Mouse (Mus musculus): ENCODE measurements around the gene Fndc8. TPM values are rescaled to one million over a fixed set of nuclear protein-coding genes. Genes with fewer than 3 reads are reported as not detected.
A peak's percentile ranks its signal among the peaks of the same experiment; 100 is the strongest.
"Not testable (repeated sequence)": the region's sequence is repeated elsewhere in the genome, so short reads cannot be mapped to it uniquely, and the experiment has no call there.

The Fndc8 gene
- polyA plus RNA-seq, 1 experiment from 2014 or later, result 0.49 TPM

- 0 out of 2 replicates have a peak, but pooled peaks cover 3% of the 10 kb centered on the region for H3K4me1 ChIP-seq (replicated peaks)
- H3K27me3 ChIP-seq, result peaks cover 38% of the 10 kb centered on the region
- no peak overlapping the region for H3K9ac ChIP-seq (replicated peaks)
- H3K4me3 ChIP-seq (replicated peaks), result no peak overlapping the region
- WGBS, result 8% methylated on average over 16 of the region's 16 CpGs
- peak overlapping the region; percentile 43 for H3K4me2 ChIP-seq
- no peaks in the 10 kb centered on the region for H3K9me3 ChIP-seq
- H3K36me3 ChIP-seq, result no peaks in the 10 kb centered on the region
- H3K27ac ChIP-seq, result no peak overlapping the region
- 0 out of 2 replicates have a peak, but pooled peaks have one; percentile 29 for ATAC-seq (ENCODE audit: insufficient number of reproducible peaks, insufficient read depth, low FRiP score, low TSS enrichment, low read depth)
Observed at GRCm38 (mm10) chr11:82914711-82915352, 22.9 kb downstream of the Fndc8 start.

GRCm38 (mm10) chr11:82920768-82921167, 28.8 kb downstream of the Fndc8 start:
- Histone ChIP-seq H3K4me2 (no peak overlapping the region), H3K4me1 (replicated peaks) (no peaks in the 10 kb centered on the region), H3K4me3 (replicated peaks) (no peak overlapping the region), H3K9me3 (no peaks in the 10 kb centered on the region), H3K27ac (no peak overlapping the region), H3K27me3 (peaks cover 53% of the 10 kb centered on the region), H3K36me3 (no peaks in the 10 kb centered on the region), H3K9ac (replicated peaks) (no peak overlapping the region)
- WGBS, result 49% methylated on average over 10 of the region's 10 CpGs
- no peak for ATAC-seq (ENCODE audit: insufficient number of reproducible peaks, insufficient read depth, low FRiP score, low TSS enrichment, low read depth)

DNA sequence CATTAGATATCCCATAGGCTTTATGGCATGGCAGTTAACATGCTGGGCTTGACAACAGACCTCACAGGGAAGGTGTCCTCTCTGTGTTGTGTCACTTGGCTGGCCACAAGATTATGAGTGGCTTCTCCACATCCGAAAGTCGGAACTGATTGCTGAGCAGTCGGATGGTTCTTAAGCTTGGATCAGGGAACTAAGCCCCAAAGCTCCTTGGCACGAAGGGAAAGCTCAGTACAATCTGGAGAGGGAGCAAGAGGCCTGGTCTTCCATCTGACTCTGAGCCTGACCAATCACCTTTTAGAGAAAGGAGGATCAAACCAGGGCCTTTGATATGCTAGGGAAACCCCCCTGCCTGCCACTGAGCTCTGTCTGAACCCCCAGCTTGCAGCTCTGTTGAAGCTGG, 29.8 kb downstream of the Fndc8 start:
- no peak for ATAC-seq (ENCODE audit: insufficient number of reproducible peaks, insufficient read depth, low FRiP score, low TSS enrichment, low read depth)
- H3K9ac ChIP-seq (replicated peaks), result no peak overlapping the region
- 69% methylated on average over 4 of the region's 4 CpGs for WGBS
- no peaks in the 10 kb centered on the region for H3K4me1 ChIP-seq (replicated peaks)
- H3K4me3 ChIP-seq (replicated peaks), result no peak overlapping the region
- no peak overlapping the region for H3K4me2 ChIP-seq
- peaks cover 59% of the 10 kb centered on the region for H3K27me3 ChIP-seq
- no peak overlapping the region for H3K27ac ChIP-seq
- H3K9me3 ChIP-seq, result no peaks in the 10 kb centered on the region
- H3K36me3 ChIP-seq, result no peaks in the 10 kb centered on the region

DNA sequence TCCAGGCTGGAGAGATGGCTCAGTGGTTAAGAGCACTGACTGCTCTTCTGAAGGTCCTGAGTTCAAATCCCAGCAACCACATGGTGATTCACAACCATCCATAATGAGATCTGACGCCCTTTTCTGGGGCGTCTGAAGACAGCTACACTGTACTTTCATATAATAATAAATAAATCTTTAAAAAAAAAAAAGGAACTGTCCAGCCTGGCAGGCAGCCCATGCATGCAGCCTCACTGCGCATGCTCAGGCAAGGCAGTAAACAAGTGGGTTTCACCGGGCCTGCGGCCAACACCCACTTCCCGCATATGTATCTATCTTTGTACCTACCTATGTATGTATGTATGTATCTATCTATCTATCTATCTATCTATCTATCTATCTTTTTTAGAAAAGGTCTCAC, 32.0 kb downstream of the Fndc8 start:
- not testable (repeated sequence) for H3K9ac ChIP-seq (replicated peaks); H3K36me3 ChIP-seq; H3K9me3 ChIP-seq; H3K4me1 ChIP-seq (replicated peaks); H3K4me2 ChIP-seq; H3K27ac ChIP-seq; ATAC-seq (ENCODE audit: insufficient number of reproducible peaks, insufficient read depth, low FRiP score, low TSS enrichment, low read depth); H3K4me3 ChIP-seq (replicated peaks)
- 89% methylated on average over 6 of the region's 6 CpGs for WGBS
- peaks cover 68% of the 10 kb centered on the region for H3K27me3 ChIP-seq

DNA sequence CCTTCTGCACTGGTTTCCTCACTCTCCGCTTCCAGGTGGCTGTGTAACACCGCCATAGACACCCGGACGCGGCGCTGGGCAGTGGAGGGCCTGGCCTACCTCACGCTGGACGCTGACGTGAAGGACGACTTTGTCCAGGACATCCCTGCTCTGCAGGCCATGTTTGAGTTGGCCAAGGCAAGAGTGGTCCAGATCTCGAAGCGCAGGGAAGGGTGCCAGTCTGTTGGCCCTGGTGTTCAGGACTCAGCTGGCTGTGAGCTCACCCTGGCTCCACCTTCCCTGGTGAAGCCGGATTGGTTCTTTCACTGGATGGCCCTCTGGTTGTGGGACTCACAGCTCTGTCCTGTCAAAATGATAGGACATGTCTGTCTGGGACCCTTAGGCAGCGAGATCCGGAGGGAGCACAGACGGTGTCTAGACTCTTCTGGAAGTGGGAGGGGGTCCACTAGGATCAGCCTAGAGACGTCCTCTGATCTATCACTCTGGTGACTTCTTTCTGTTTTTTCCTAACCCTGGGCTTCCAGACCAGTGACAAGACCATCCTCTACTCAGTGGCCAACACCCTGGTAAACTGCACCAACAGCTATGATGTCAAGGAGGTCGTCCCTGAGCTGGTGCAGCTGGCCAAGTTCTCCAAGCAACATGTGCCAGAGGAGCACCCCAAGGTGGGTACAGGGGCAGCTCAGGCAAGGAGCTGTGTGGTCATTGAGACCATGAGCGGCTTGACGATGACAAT, 37.1 kb downstream of the Fndc8 start:
- Histone ChIP-seq H3K4me3 (replicated peaks) (no peak overlapping the region), H3K9me3 (no peaks in the 10 kb centered on the region), H3K27ac (no peak overlapping the region), H3K36me3 (no peaks in the 10 kb centered on the region), H3K4me1 (replicated peaks) (peaks cover 11% of the 10 kb centered on the region), H3K4me2 (no peak overlapping the region), H3K27me3 (peaks cover 81% of the 10 kb centered on the region), H3K9ac (replicated peaks) (no peak overlapping the region)
- ATAC-seq (ENCODE audit: insufficient number of reproducible peaks, insufficient read depth, low FRiP score, low TSS enrichment, low read depth), result no peak
- WGBS, result 27% methylated on average over 20 of the region's 20 CpGs

- no peaks in the 10 kb centered on the region for H3K9me3 ChIP-seq
- ATAC-seq (ENCODE audit: insufficient number of reproducible peaks, insufficient read depth, low FRiP score, low TSS enrichment, low read depth), result no peak
- H3K36me3 ChIP-seq, result no peaks in the 10 kb centered on the region
- H3K4me2 ChIP-seq, result no peak overlapping the region
- H3K27me3 ChIP-seq, result peaks cover 87% of the 10 kb centered on the region
- no peak overlapping the region for H3K4me3 ChIP-seq (replicated peaks)
- H3K9ac ChIP-seq (replicated peaks), result no peak overlapping the region
- no peak overlapping the region for H3K27ac ChIP-seq
- peaks cover 11% of the 10 kb centered on the region for H3K4me1 ChIP-seq (replicated peaks)
- 43% methylated on average over 3 of the region's 3 CpGs for WGBS
Observed at GRCm38 (mm10) chr11:82929633-82929950, 37.7 kb downstream of the Fndc8 start.

GRCm38 (mm10) chr11:82930391-82930955, 38.5 kb downstream of the Fndc8 start:
- WGBS, result under 1% methylated on average over 78 of the region's 85 CpGs
- Histone ChIP-seq H3K27me3 (peaks cover 90% of the 10 kb centered on the region), H3K4me2 (peak overlapping the region; percentile 93), H3K9ac (replicated peaks) (0 out of 2 replicates have a peak overlapping the region, but pooled peaks have one; percentile 31), H3K4me3 (replicated peaks) (peak overlapping the region; percentile 50), H3K4me1 (replicated peaks) (peaks cover 11% of the 10 kb centered on the region)
- H3K9me3 ChIP-seq; H3K36me3 ChIP-seq; ATAC-seq (ENCODE audit: insufficient number of reproducible peaks, insufficient read depth, low FRiP score, low TSS enrichment, low read depth); H3K27ac ChIP-seq: not testable (repeated sequence)

DNA sequence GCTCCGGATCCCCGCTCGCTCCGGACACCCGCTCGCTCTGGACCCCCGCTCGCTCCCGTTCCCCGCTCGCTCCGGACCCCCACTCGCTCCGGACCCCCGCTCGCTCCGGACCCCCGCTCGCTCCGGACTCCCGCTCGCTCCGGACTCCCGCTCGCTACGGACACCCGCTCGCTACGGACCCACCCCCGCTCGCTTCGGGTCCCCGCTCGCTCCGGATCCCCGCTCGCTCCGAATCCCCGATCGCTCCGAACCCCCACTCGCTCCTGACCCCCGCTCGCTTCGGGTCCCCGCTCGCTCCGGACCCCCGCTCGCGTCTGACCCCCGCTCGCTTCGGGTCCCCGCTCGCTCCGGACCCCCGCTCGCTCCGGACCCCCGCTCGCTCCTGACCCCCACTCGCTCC, 39.2 kb downstream of the Fndc8 start:
- H3K9ac ChIP-seq (replicated peaks), result peak overlapping the region; percentile 57
- peak overlapping the region; percentile 93 for H3K4me2 ChIP-seq
- H3K27me3 ChIP-seq, result peaks cover 91% of the 10 kb centered on the region
- H3K36me3 ChIP-seq; H3K27ac ChIP-seq; ATAC-seq (ENCODE audit: insufficient number of reproducible peaks, insufficient read depth, low FRiP score, low TSS enrichment, low read depth); H3K9me3 ChIP-seq: not testable (repeated sequence)
- peaks cover 11% of the 10 kb centered on the region for H3K4me1 ChIP-seq (replicated peaks)
- peak overlapping the region; percentile 50 for H3K4me3 ChIP-seq (replicated peaks)
- WGBS, result 1% methylated on average over 55 of the region's 63 CpGs

DNA sequence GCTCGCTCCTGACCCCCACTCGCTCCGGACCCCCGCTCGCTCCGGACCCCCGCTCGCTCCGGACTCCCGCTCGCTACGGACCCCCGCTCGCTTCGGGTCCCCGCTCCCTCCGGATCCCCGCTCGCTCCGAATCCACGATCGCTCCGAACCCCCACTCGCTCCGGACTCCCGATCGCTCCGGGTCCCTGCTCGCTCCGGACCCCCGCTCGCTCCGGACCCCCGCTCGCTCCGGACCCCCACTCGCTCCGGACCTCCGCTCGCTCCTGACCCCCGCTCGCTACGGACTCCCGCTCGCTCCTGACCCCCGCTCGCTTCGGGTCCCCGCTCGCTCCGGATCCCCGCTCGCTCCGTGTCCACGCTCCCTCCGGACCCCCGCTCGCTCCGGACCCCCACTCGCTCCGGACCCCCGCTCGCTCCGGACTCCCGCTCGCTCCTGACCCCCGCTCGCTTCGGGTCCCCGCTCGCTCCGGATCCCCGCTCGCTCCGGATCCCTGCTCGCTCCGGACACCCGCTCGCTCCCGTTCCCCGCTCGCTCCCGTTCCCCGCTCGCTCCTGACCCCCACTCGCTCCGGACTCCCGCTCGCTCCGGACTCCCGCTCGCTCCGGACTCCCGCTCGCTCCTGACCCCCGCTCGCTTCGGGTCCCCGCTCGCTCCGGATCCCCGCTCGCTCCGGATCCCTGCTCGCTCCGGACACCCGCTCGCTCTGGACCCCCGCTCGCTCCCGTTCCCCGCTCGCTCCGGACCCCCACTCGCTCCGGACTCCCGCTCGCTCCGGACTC, 39.9 kb downstream of the Fndc8 start:
- Histone ChIP-seq H3K9ac (replicated peaks) (peak overlapping the region; percentile 57; the same call in 1 of the 2 replicates), H3K27me3 (peaks cover 91% of the 10 kb centered on the region), H3K4me2 (peak overlapping the region; percentile 93), H3K4me1 (replicated peaks) (peaks cover 11% of the 10 kb centered on the region), H3K4me3 (replicated peaks) (peak overlapping the region; percentile 50)
- H3K36me3 ChIP-seq; H3K27ac ChIP-seq; H3K9me3 ChIP-seq; ATAC-seq (ENCODE audit: insufficient number of reproducible peaks, insufficient read depth, low FRiP score, low TSS enrichment, low read depth): not testable (repeated sequence)
- under 1% methylated on average over 104 of the region's 119 CpGs for WGBS

DNA sequence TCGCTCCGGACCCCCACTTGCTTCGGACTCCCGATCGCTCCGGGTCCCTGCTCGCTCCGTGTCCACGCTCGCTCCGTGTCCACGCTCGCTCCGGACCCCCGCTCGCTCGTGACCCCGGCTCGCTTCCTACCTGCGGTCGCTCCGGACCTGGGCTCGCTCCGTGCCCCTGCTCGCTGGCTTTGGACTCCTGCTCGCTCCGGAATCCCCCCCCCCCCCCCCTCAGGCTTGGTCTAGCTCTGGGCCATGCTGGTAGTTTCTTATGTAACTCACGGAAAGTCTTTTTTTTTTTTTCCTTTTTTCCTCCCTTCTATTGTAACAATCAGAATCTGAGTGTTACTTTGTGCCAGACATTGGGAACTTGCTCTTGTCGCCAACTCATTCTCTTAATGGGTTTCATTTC, 41.3 kb downstream of the Fndc8 start:
- H3K4me3 ChIP-seq (replicated peaks), result peak overlapping the region; percentile 50
- 2% methylated on average over 28 of the region's 29 CpGs for WGBS
- H3K4me1 ChIP-seq (replicated peaks), result peaks cover 11% of the 10 kb centered on the region
- H3K27ac ChIP-seq, result no peak overlapping the region
- no peak for ATAC-seq (ENCODE audit: insufficient number of reproducible peaks, insufficient read depth, low FRiP score, low TSS enrichment, low read depth)
- H3K9me3 ChIP-seq, result no peaks in the 10 kb centered on the region
- peak overlapping the region; percentile 93 for H3K4me2 ChIP-seq
- H3K9ac ChIP-seq (replicated peaks), result peak overlapping the region; percentile 52; the same call in 1 of the 2 replicates
- H3K36me3 ChIP-seq, result no peaks in the 10 kb centered on the region
- H3K27me3 ChIP-seq, result peaks cover 94% of the 10 kb centered on the region

- 31% methylated on average over 6 of the region's 6 CpGs for WGBS
- Histone ChIP-seq H3K36me3 (no peaks in the 10 kb centered on the region), H3K9me3 (no peaks in the 10 kb centered on the region), H3K4me3 (replicated peaks) (no peak overlapping the region), H3K4me2 (no peak overlapping the region), H3K9ac (replicated peaks) (no peak overlapping the region), H3K27ac (no peak overlapping the region), H3K4me1 (replicated peaks) (no peaks in the 10 kb centered on the region), H3K27me3 (peaks cover 43% of the 10 kb centered on the region)
- no peak for ATAC-seq (ENCODE audit: insufficient number of reproducible peaks, insufficient read depth, low FRiP score, low TSS enrichment, low read depth)
Observed at GRCm38 (mm10) chr11:82943336-82943735, 51.4 kb downstream of the Fndc8 start.

Measured in limb, embryonic 12.5 days (tissue).